Mouse (Mus musculus): Measurements from ENCODE around the gene Ap5m1. TPM values are rescaled to one million over a fixed set of nuclear protein-coding genes. Genes with fewer than 3 reads are reported as not detected.

Ap5m1 gene
- total and polyA plus RNA-seq, 3 experiments, result 6.1 to 54.2 (median 45.7) TPM

DNA sequence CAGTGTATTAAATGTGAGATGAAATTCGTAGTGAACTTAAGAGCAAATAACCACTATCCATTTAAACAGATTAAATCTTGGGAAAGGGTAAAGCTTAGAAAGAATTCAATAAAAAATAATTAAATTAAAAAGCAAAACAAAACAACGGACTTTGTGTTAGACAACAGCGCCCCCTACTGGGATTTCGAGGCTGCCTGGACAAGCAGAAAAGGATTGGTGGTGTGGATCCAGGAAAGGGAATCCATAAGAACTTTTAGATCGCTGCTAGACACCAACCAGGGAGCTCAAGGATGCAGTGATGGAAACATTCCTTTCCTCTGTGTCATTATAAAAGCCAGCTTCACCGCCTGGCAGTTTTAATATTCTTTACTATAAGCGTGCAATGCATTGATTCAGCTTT lies 52.5 kb downstream of the Ap5m1 start:
- 0 out of 2 replicates have a peak, but pooled peaks have one; percentile 25 for TF ChIP-seq CTCF (IDR thresholded peaks at IDR 0.05; ENCODE audit: low read depth, low read length)
- TF ChIP-seq GATA2 (IDR thresholded peaks at IDR 0.05; ENCODE audit: borderline replicate concordance, low read depth, low read length), result no peak
- peaks cover 5% of the 10 kb centered on the region; the same call in 1 of the 2 replicates for H3K27me3 ChIP-seq (ENCODE audit: insufficient read depth, low read length)
- no peaks in the 10 kb centered on the region for H3K36me3 ChIP-seq (replicated peaks)
- DNase-seq (ENCODE audit: low spot score), result peak; percentile 33
- no peaks in the 10 kb centered on the region for H3K9me3 ChIP-seq (replicated peaks)
- ATAC-seq (ENCODE audit: extremely low read depth, insufficient number of reproducible peaks, low FRiP score, poor library complexity, severe bottlenecking), result no peak
- no peaks in the 10 kb centered on the region for H3K4me1 ChIP-seq (ENCODE audit: insufficient read depth, low read depth, low read length)
- no peak overlapping the region for H3K4me3 ChIP-seq (ENCODE audit: low read depth, low read length)

DNA sequence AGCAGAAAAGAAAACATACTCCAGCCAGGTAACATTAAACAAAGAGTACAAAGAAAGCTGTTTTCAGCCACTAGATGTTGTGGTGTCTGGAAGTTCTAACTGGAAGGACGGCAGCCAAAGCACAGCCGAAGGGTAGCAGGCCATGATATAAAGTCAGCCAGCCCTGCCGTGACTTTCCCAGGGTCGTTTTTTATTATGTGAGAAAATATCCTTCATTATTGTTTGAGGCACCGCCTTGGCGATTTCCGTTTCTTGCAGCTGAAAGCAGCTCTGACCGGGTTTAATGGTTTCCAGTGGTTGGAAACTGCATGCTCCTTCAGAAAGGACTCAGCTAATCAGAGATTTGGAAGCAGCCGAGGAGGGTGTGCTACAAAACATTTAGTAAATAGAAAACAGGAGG lies 55.8 kb downstream of the Ap5m1 start:
- ATAC-seq (ENCODE audit: extremely low read depth, insufficient number of reproducible peaks, low FRiP score, poor library complexity, severe bottlenecking) (no peak), DNase-seq (ENCODE audit: low spot score) (no peak)
- Histone ChIP-seq H3K36me3 (replicated peaks) (no peaks in the 10 kb centered on the region), H3K9me3 (replicated peaks) (no peaks in the 10 kb centered on the region), H3K4me1 (ENCODE audit: insufficient read depth, low read depth, low read length) (no peaks in the 10 kb centered on the region), H3K27me3 (ENCODE audit: insufficient read depth, low read length) (no peaks in the 10 kb centered on the region), H3K4me3 (ENCODE audit: low read depth, low read length) (no peak overlapping the region)
- TF ChIP-seq GATA1 (IDR thresholded peaks at IDR 0.05; ENCODE audit: borderline replicate concordance, low read length) (no peak), TAL1 (conservative IDR thresholded peaks at IDR 0.05; ENCODE audit: low read depth, low read length) (no peak), GATA2 (IDR thresholded peaks at IDR 0.05; ENCODE audit: borderline replicate concordance, low read depth, low read length) (no peak), POLR2AphosphoS5 (IDR thresholded peaks at IDR 0.05; ENCODE audit: insufficient replicate concordance, low read depth, low read length) (no peak), CTCF (IDR thresholded peaks at IDR 0.05; ENCODE audit: low read depth, low read length) (no peak)

DNA sequence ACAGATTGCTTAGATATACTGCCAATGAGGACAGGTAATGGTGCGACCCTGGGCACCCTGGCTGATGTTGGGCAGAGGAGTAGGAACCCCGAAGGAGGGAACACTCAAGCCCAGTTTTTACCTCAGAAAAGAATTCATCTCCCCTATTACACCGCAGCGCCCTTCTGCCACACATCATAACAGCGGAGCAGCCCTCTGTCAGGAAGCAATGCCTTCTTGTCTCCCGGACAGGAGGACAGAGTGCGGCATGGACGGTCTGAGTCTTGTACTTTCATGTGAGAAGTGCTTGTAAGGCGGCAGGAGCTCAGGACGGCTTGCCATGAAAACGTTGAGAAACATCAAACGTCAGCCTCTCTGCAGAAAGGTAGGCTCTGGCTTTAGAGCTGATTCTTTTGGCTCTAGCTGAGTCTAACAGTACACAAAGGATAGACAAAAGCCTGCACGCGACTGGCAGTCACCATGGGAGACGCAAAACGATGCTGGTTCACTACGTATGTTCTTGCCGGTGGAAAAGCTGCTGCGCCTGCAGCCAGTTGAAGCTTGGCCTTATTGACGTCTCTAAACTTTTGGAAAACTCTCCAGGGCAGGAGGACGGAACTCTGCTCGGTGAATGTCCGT lies 61.4 kb downstream of the Ap5m1 start:
- no peaks in the 10 kb centered on the region for H3K36me3 ChIP-seq (replicated peaks)
- no peaks in the 10 kb centered on the region for H3K4me1 ChIP-seq (ENCODE audit: insufficient read depth, low read depth, low read length)
- ATAC-seq (ENCODE audit: extremely low read depth, insufficient number of reproducible peaks, low FRiP score, poor library complexity, severe bottlenecking), result no peak
- no peak for TF ChIP-seq TAL1 (conservative IDR thresholded peaks at IDR 0.05; ENCODE audit: low read depth, low read length)
- H3K27me3 ChIP-seq (ENCODE audit: insufficient read depth, low read length), result peaks cover 5% of the 10 kb centered on the region
- no peak for DNase-seq (ENCODE audit: low spot score)
- H3K9me3 ChIP-seq (replicated peaks), result no peaks in the 10 kb centered on the region
- no peak overlapping the region for H3K4me3 ChIP-seq (ENCODE audit: low read depth, low read length)

DNA sequence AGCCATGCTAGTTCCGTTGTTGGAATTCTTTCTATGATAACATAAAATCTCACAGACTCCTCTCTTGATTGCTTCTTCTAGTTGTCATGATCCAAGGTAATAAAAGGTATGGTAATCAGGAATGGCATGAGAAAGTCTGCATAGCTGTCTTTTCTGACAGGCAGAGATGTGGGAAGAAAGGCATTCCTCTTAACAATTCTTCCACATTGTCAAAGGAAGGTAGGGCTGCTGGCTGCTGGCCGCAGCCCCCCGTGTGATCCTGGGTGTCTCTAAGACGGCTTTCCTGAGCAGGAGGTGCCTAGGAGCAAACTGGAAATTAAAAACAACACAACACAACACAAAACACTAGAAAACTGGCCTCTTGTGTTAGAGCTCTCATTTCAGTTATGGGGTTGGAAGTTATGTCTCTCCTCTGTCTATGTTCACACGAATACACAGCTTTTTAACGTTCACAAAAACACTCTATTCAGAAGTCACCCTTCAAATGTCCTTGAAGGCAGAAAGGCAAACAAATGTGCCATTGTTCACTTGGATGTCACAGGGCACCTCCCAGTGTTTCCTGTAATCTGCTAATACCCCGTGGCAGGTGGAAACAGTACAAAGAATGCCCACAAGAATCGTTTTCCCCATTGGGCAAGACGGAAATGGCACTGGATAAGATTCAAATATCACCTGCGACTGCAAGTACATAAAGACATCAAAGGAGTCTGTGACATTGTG lies 62.8 kb downstream of the Ap5m1 start:
- TF ChIP-seq POLR2AphosphoS5 (IDR thresholded peaks at IDR 0.05; ENCODE audit: insufficient replicate concordance, low read depth, low read length) (no peak), GATA2 (IDR thresholded peaks at IDR 0.05; ENCODE audit: borderline replicate concordance, low read depth, low read length) (no peak), TAL1 (conservative IDR thresholded peaks at IDR 0.05; ENCODE audit: low read depth, low read length) (no peak), GATA1 (IDR thresholded peaks at IDR 0.05; ENCODE audit: borderline replicate concordance, low read length) (no peak), CTCF (IDR thresholded peaks at IDR 0.05; ENCODE audit: low read depth, low read length) (no peak)
- ATAC-seq (ENCODE audit: extremely low read depth, insufficient number of reproducible peaks, low FRiP score, poor library complexity, severe bottlenecking) (no peak), DNase-seq (ENCODE audit: low spot score) (no peak)
- Histone ChIP-seq H3K4me1 (ENCODE audit: insufficient read depth, low read depth, low read length) (no peaks in the 10 kb centered on the region), H3K9me3 (replicated peaks) (no peaks in the 10 kb centered on the region), H3K27me3 (ENCODE audit: insufficient read depth, low read length) (peaks cover 5% of the 10 kb centered on the region), H3K36me3 (replicated peaks) (no peaks in the 10 kb centered on the region), H3K4me3 (ENCODE audit: low read depth, low read length) (no peak overlapping the region)

DNA sequence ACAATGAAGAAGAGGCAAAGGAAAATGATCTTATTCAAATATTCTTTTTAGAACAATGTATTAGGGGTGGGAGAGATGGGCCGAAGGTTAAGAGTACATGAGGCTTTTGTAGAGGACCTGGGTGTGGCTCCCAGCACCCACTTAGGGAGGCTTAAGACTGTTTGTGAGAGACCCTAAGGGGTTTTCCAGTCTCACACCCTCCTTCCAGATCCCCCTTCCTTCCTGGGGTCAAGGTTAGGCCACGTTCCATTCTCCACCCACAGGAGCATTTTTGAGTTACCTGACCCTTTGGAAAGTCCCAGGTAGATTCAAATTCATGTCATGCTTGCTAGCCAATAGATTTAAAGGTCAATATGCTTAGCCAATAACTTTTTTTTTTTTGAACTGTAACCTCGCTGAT lies 66.5 kb downstream of the Ap5m1 start:
- H3K4me3 ChIP-seq (ENCODE audit: low read depth, low read length), result no peak overlapping the region
- ATAC-seq (ENCODE audit: extremely low read depth, insufficient number of reproducible peaks, low FRiP score, poor library complexity, severe bottlenecking) (no peak), DNase-seq (ENCODE audit: low spot score) (no peak)
- TF ChIP-seq GATA1 (IDR thresholded peaks at IDR 0.05; ENCODE audit: borderline replicate concordance, low read length) (no peak), GATA2 (IDR thresholded peaks at IDR 0.05; ENCODE audit: borderline replicate concordance, low read depth, low read length) (no peak), CTCF (IDR thresholded peaks at IDR 0.05; ENCODE audit: low read depth, low read length) (no peak), POLR2AphosphoS5 (IDR thresholded peaks at IDR 0.05; ENCODE audit: insufficient replicate concordance, low read depth, low read length) (no peak), TAL1 (conservative IDR thresholded peaks at IDR 0.05; ENCODE audit: low read depth, low read length) (no peak)
- H3K9me3 ChIP-seq (replicated peaks), result no peaks in the 10 kb centered on the region
- peaks cover 2% of the 10 kb centered on the region for H3K27me3 ChIP-seq (ENCODE audit: insufficient read depth, low read length)
- no peaks in the 10 kb centered on the region for H3K36me3 ChIP-seq (replicated peaks)
- H3K4me1 ChIP-seq (ENCODE audit: insufficient read depth, low read depth, low read length), result no peaks in the 10 kb centered on the region

DNA sequence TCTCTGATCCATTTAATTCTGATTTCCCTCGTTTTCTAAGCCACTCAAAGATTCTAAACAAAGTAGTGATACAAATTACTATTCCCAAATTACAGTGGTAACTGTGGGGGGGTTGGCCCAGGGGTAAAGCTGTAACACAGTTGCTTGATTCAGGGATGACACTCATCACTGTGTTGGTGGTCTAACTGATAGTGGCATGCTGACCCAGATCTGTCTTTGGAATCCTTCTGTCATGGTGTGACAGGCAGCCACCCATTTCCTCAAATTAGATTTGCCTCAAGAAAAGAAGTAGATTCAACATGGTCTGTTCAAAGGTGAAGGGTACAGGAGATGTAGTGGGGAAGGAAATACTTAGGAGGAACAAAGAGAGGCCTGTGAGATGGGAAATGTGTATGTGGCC lies 72.3 kb downstream of the Ap5m1 start:
- no peaks in the 10 kb centered on the region for H3K36me3 ChIP-seq (replicated peaks)
- DNase-seq (ENCODE audit: low spot score) (no peak), ATAC-seq (ENCODE audit: extremely low read depth, insufficient number of reproducible peaks, low FRiP score, poor library complexity, severe bottlenecking) (no peak)
- H3K4me1 ChIP-seq (ENCODE audit: insufficient read depth, low read depth, low read length), result no peaks in the 10 kb centered on the region; the same call in 1 of the 2 replicates
- H3K27me3 ChIP-seq (ENCODE audit: insufficient read depth, low read length), result no peaks in the 10 kb centered on the region
- H3K9me3 ChIP-seq (replicated peaks), result no peaks in the 10 kb centered on the region
- no peak overlapping the region for H3K4me3 ChIP-seq (ENCODE audit: low read depth, low read length)
- TF ChIP-seq POLR2AphosphoS5 (IDR thresholded peaks at IDR 0.05; ENCODE audit: insufficient replicate concordance, low read depth, low read length) (no peak), GATA2 (IDR thresholded peaks at IDR 0.05; ENCODE audit: borderline replicate concordance, low read depth, low read length) (no peak), CTCF (IDR thresholded peaks at IDR 0.05; ENCODE audit: low read depth, low read length) (no peak), TAL1 (conservative IDR thresholded peaks at IDR 0.05; ENCODE audit: low read depth, low read length) (no peak), GATA1 (IDR thresholded peaks at IDR 0.05; ENCODE audit: borderline replicate concordance, low read length) (no peak)
